Mouse (Mus musculus): ENCODE data around the gene Aunip.

The Aunip gene

DNA sequence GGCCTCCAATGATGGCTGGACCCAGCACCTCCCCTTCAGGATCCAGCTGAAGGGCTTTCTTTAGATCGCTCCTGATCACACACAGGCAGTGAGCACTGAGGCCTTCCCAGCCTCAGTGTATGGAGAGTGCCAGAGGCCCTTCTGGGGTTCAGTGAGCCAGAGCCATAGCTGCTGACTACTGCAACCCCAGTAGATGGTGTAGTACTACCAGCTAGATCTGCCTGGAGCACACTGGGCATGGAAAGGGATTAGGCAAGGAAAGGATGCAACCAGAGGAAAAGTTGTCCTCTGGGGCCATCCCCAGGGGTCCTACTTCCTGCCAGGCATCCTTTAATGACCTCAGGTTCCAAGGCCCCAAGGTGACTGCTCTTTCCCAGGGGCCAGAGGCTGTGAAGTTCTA, 42.8 kb downstream of the Aunip start:
- DNase-seq (ENCODE audit: low read depth) = no peak

DNA sequence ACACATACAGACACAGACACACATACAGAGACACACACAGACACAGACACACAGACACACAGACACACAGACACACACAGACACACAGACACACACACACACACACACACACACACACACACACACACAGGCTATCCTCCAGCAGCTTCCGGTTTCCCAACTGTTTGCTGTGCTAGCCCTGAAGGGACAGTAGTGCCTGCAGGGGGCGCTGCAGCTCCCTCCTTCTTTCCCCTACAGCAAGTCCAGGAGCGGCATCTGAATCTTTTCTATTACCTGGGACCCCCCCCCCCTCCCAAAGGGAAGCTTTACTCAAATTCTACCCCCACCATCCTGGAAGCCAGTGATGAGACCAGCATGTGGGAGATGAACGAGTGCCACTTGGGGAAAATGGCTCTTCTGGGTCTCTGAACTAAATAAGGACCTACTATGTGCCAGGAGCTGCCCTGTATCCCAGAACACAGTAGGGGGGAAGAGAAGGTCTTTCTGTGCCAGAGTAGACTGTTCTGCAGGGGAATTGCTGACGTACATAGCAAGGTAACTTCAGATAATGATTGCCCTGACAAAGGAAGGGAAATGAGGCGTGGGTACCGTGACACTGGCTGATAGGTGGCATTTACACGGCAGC, 45.3 kb downstream of the Aunip start:
- DNase-seq (ENCODE audit: low read depth) = peak; percentile 80

DNA sequence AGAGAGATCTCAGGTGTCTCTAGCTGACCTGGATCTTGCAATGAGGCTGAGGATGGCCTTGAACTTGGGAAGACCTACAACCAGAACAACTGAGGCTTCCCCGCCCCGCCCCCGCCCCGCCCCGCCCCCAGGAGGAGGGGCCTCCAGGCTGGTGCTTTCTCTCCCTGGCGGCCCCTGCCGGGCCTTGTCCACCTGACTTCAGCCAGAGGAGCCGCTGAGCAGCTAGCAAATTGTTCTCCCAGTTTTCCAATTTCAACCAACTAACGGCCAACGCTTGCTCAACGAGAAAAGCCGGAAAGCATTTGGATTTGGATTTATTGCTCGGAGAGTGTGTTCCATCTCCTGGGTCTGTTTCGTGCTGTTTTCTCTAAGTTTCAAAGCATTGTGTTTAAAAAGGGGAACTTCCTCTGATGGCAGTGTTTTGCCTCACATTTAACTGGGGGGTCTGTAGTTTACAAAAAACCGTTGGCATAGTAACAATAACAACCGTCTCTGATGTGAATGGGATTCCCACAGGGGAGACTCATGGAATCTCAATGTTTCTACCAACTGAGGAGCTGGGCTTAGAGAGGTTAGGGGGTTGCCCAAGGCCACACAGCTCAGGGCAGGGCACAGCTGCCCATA, 46.9 kb downstream of the Aunip start:
- DNase-seq (ENCODE audit: low read depth) = peak; percentile 42

DNA sequence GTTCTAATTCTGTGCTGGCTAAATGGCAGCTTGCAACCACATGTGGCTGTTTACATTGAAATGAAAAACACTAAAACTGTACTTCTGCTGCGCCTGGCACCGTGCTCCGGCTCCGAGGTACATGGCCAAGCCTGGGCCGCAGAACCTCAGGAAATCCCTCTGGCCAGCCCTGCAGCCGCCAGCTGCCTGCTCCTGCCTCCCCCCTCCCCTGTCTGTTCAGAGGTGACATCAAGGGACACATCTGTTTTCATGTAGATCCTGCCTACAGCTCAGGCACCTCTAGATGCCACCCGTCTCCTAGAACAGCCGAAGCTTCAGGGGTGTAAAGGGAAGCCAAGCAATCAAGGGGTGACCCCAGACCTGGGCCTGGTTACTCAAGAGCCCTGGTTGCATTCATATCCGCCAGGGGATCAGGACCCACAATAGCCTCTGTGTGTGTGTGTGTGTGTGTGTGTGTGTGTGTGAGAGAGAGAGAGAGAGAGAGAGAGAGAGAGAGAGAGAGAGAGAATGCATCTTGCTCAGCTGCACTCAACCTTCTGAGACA, 47.8 kb downstream of the Aunip start:
- peak; percentile 75 for DNase-seq (ENCODE audit: low read depth)

DNA sequence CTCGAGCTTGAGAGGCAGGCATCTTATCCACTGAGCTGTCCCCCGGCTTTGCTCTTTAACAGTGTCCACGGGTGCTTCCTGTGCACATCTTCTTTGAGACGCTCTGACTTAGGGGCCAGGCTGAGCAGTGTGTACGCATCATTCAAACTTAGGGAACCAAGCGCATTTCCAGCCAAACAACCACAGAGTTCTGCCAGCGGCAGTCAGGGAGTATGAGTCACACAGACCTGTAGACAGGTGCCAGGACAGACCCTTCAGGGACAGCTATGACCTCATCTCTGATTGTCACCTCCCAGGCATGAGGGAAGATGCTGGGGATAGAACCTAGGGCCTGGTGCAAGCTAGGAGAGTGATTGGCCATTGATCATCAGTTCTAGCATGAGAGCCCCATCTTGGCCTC, 48.4 kb downstream of the Aunip start:
- peak; percentile 74 for DNase-seq (ENCODE audit: low read depth)

DNA sequence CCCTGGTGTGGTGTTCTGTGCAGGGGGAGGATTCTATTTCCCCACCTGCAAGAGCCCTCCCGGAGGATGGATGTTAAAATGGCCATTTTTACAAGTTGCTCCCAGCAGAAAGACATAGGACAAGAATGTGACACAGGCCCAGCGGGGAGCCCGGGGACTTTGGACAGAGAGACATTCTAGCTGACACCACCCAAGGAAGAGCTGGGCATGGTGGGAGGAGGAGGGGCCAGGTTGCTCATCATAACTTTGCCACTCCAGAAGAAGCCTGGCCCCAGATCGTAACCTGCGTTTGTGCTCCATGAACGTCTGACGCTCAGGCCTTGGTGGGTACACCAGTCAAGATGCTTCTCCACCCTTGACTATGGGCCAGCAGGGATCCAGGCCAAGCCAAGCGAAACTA, 49.9 kb downstream of the Aunip start:
- no peak for DNase-seq (ENCODE audit: low read depth)

DNA sequence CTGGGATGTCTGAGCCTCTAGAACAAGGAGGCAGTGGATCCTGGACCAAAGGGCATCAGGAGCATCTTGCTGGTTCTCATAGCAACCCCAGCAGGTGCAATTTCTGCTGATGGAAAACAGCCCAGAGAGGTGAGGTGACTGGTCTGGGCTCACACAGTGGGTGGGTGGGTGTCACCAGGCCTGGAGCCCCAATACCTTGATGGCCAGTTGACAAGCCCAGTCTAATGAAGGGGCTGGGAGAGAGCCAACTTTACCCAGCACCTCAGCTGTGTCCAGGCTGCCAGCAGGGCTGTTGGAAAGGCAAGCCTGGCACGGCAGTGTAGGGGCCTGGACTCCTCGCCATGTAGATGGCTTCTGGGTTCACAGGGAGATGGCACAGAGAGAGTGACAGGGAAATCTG, 51.2 kb downstream of the Aunip start:
- DNase-seq (ENCODE audit: low read depth) = no peak

DNA sequence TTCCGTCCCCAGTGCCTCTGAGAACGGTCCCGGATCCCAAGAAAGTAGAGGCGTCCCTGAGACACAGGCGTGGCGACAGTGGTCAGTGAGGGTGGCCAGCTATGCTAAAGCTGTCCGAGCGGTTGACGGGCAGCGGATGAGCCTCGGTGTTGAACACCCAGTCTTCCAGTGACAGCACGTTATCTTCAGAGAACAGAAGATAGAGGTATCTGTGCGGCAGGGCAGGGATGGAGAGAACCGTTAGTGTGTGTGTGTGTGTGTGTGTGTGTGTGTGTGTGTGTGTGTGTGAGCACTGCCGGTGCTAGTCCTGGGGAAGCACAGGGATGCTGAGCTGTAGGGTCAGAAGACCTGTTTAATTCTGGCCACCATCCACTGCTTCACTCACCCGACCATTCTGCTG, 52.8 kb downstream of the Aunip start:
- no peak for DNase-seq (ENCODE audit: low read depth)

DNA sequence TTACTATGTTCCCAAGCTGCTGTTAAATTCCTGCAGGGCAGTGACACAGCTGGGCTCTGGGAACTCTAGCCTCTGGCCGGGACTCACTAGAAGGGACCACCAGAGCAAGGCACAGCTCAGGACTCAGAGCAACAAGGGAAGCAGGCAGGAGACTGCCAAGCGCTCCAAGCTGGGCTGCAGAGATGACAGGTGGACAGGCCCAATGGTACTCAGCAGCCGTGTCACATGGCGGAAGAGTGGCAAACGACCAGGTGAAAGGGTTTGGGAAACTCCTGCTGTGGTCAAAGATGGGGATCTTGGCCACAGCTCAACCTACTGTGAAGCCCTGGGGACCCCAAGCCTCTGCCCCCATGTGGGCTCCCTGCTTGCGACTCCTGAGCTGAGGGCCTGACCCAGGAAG, 53.3 kb downstream of the Aunip start:
- DNase-seq (ENCODE audit: low read depth) = no peak

DNA sequence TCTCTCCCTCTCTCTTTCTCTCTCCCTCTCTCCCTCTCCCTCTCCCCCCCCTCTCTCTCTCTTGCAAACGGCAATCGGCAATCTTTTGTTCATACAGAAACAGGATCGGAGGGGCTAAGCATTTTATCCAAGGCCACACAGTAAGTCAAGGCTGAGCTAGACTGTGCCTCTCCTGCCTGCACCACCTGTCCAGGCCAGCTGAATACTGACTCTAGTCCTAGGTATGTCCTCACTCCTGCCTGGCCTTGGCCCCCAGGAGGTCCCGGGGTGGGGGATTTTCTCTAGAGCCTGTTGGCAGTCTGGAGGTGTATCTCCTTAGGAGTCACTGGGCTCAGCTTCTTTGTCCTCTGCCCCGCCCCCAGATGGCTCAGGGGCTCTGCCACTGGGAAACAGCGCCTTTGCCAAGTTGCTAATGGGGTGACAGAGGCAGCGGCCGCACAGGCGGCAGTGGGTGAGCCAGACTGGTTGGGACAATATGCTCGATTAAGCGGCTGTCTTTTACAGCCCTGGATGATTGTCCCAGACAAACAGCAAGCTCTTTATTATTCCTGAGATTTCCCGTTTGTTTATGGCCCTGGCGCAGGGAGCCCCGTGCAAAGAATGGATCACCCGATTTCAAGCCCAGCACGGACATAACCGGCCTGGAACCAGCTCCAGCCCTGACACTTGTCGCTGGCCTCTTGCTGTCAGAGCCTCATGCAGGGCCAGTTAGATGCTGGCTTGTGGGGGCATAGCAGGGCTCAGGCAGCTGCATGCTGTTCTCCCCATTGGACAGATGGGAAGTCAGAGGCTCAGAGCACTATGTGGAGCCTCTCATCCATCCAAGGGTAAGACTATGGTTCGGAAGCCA, 56.8 kb downstream of the Aunip start:
- DNase-seq (ENCODE audit: low read depth) = no peak

DNA sequence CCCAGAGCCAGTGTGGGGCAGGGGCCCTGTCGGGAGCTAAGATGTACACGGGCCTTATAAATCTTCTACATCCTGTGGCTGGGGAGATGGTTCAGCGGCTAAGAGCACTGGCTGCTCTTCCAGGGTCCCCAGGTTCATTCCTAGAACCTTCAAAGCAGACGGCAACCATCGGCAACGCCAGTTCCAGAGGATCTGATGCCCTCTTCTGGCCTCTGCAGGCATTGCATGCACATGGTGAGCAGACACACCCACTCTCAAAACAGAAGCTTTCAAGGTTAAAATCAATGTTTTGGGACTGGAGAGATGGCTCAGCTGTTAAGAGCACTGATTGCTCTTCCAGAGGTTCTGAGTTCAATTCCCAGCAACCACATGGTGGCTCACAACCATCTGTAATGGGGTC, 58.4 kb downstream of the Aunip start:
- DNase-seq (ENCODE audit: low read depth) = no peak

DNA sequence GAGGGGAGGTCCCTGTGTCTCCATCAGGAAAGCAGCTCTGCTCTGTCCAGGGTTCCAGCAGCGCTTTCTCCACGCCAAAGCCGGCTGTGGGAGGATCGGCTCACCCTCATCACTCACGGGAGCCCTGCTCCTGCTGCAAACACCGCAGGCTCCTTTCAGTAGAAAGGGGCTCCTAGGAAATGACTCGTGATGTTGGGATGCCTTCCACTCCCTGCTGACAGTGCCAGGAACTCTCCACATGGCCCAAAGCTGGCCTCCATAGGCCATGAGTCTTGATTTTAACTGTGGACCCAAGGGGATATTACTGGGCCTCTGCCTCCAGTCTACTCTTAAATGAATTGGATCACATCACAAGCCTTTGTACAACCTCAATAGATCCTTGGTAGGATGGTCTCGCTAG, 59.0 kb downstream of the Aunip start:
- DNase-seq (ENCODE audit: low read depth) = no peak

DNA sequence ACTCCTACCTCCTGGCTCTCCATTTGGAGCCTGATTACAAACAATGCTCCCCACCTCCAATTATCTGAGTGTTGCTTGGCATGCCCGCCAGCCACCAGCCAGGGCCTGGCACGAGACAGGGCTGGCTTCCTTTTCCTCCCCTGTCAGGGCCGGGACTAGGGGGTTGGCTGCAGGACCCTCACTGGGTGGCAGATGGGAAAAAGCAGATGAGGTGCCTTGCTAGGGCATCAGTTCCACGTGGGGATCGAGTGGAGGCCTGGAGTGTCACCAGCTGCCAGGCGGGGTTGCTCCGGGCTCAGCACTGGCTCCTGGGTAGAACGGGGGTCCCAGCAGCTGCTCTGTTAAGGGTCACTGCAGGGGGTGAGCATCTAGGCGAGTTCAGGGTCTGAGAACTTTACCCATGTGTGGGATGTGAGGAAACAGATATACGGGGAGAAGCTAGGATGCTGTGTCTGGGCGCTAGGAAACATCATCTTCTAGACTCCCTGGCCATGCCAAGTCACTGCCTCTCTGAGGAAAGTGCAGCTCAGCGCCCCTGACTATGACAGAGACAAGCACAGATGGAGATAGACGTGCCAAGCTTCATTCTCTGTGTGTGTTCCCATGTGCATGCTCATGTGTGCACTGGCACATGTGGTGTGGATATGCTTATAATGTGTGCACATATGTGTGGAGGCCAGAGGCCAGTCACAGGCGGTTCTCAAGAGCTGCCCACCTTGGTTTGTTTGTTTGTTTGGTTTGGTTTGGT, 60.1 kb downstream of the Aunip start:
- no peak for DNase-seq (ENCODE audit: low read depth)

DNA sequence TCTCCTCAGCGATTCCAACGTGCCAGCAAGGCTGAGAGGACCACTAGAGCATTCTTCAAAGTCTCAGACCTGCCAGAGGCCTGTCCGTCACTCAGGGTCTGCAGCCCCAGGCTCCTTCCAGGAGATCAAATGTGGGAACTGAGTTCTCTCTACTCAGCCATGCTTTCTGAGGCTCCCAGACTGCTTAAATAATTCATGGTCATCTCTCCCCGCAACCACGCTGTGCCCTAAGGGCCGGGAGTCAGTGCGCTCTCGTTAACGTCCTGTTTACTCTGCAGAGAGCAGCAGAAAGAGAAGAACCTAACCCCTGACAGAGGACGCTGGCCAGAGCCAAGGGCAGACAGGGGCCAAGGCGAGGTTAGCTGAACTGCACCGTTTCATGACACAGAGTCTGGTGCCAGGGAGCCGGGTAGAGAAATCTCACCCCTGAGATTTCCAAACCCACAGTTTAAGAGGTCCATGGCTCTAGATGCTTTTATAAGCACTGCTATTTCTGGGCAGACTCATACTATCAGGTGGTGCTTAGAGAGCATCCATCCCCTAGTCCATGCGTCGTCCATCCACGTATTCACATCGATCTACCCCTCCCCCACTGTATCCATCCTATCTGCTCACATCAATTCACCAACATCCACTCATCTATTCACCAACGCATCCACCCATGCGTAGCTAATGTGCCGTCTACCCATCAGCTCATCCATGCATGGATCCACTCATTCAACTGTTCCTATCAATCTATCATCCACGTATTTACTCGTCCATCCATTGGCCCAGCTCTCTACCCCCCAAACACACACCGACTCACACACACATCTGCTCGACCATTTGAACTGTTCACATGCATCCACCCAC, 61.9 kb downstream of the Aunip start:
- DNase-seq (ENCODE audit: low read depth) = no peak

Measured in 416B (cell line).